Mouse (Mus musculus): ENCODE measurements at regions not wholly inside any gene's neighbourhood (a gene's known extent, or its start where the extent isn't known, plus 50 kb on each side); places are given as distances from the start of the nearest gene placed in this dataset.

GRCm38 (mm10) chr5:45136696-45137095 lies 313.3 kb downstream of the Qdpr start:
- TF ChIP-seq CTCF (IDR thresholded peaks at IDR 0.05; ENCODE audit: low read depth, low read length) (no peak), POLR2A (IDR thresholded peaks at IDR 0.05; ENCODE audit: borderline replicate concordance, low read depth, low read length) (no peak)
